Mouse (Mus musculus) gastrocnemius, adult 2 months (tissue): ENCODE data around the gene Sdk1. TPM values are rescaled to one million over a fixed set of nuclear protein-coding genes. Genes with fewer than 3 reads are reported as not detected.

Experiments
- DNase-seq: peaks from one replicate; pipeline ENCODE4 v3.0.0; 2022
- H3K27ac ChIP-seq: fragments of 200-600 bp; 2 replicates; pipeline ENCODE4 v1.8.1; 2022; ENCODE audit warnings: mild to moderate bottlenecking
- H3K4me3 ChIP-seq: fragments of 200-600 bp; 2 replicates; pipeline ENCODE4 v1.8.1; 2022; ENCODE audit warnings: mild to moderate bottlenecking, moderate library complexity
- CTCF ChIP-seq: fragments of 200-600 bp; IDR thresholded peaks from 2 replicates; pipeline ENCODE4 v1.8.1; 2022; ENCODE audit warnings: antibody characterized with exemption, mild to moderate bottlenecking, moderate library complexity
- intact Hi-C: fragments of 180-260 bp; cut with DNase I; formaldehyde crosslinking; loops from one replicate; pipeline ENCODE4 v1.15.1; 2025
- total RNA-seq, 2 experiments: library from RNA; stranded (reverse); gene quantifications; 2 replicates each; pipeline ENCODE4 v1.2.3; 2021

The Sdk1 gene
- total RNA-seq, 2 experiments from 2014 or later: 0.82 to 1.5 TPM

GRCm38 (mm10) chr5:141783516-141783915 lies 542.2 kb downstream of the Sdk1 start:
- intact Hi-C loops: no loop called here
- no peak overlapping the region for H3K4me3 ChIP-seq
- H3K27ac ChIP-seq: no peak overlapping the region
- no peak for TF ChIP-seq CTCF
- DNase-seq: no peak

GRCm38 (mm10) chr5:141793926-141794325 lies 552.6 kb downstream of the Sdk1 start:
- no peak for TF ChIP-seq CTCF
- no peak overlapping the region for H3K4me3 ChIP-seq
- DNase-seq: no peak
- no peak overlapping the region for H3K27ac ChIP-seq
- intact Hi-C loops: no loop called here

- Histone ChIP-seq H3K4me3 (no peak overlapping the region), H3K27ac (no peak overlapping the region)
- DNase-seq: no peak
- TF ChIP-seq CTCF: no peak
- intact Hi-C loops: no loop called here
These were observed 582.6 kb downstream of the Sdk1 start for GRCm38 (mm10) chr5:141823823-141824330.

GRCm38 (mm10) chr5:141824739-141825379 lies 583.6 kb downstream of the Sdk1 start:
- no peak for TF ChIP-seq CTCF
- DNase-seq: no peak
- Histone ChIP-seq H3K4me3 (no peak overlapping the region), H3K27ac (no peak overlapping the region)
- intact Hi-C loops: no loop called here

- no peak for TF ChIP-seq CTCF
- intact Hi-C loops: no loop called here
- H3K27ac ChIP-seq: no peak overlapping the region
- no peak overlapping the region for H3K4me3 ChIP-seq
- no peak for DNase-seq
These were observed 594.3 kb downstream of the Sdk1 start for GRCm38 (mm10) chr5:141835566-141835965.

- intact Hi-C loops: no loop called here
These were observed 595.7 kb downstream of the Sdk1 start for GRCm38 (mm10) chr5:141836892-141837455.

GRCm38 (mm10) chr5:141844701-141845100 lies 603.4 kb downstream of the Sdk1 start:
- no peak overlapping the region for H3K27ac ChIP-seq
- intact Hi-C loops: no loop called here
- no peak overlapping the region for H3K4me3 ChIP-seq
- DNase-seq: no peak
- no peak for TF ChIP-seq CTCF

More at GRCm38 (mm10) chr5:141836892-141837455, 595.7 kb downstream of the Sdk1 start:
- Histone ChIP-seq H3K4me3 (no peak overlapping the region), H3K27ac (no peak overlapping the region)
- no peak for DNase-seq
- no peak for TF ChIP-seq CTCF

- Histone ChIP-seq H3K4me3 (no peak overlapping the region), H3K27ac (no peak overlapping the region)
- TF ChIP-seq CTCF: no peak
- peak; percentile 61 for DNase-seq
- intact Hi-C loops: no loop called here
These were observed 606.4 kb downstream of the Sdk1 start for GRCm38 (mm10) chr5:141847686-141848085.

GRCm38 (mm10) chr5:141852175-141852574 lies 610.9 kb downstream of the Sdk1 start:
- peak; percentile 34 for DNase-seq
- intact Hi-C loops: no loop called here
- no peak overlapping the region for H3K4me3 ChIP-seq
- no peak for TF ChIP-seq CTCF
- H3K27ac ChIP-seq: no peak overlapping the region

- no peak overlapping the region for H3K4me3 ChIP-seq
- H3K27ac ChIP-seq: no peak overlapping the region
- TF ChIP-seq CTCF: no peak
- intact Hi-C loops: no loop called here
- no peak for DNase-seq
These were observed 615.2 kb downstream of the Sdk1 start for GRCm38 (mm10) chr5:141856447-141856846.

- DNase-seq: no peak
- Histone ChIP-seq H3K27ac (no peak overlapping the region), H3K4me3 (no peak overlapping the region)
- no peak for TF ChIP-seq CTCF
- intact Hi-C loops: no loop called here
These were observed 616.5 kb downstream of the Sdk1 start for GRCm38 (mm10) chr5:141857781-141858180.

GRCm38 (mm10) chr5:141858406-141859160 lies 617.3 kb downstream of the Sdk1 start:
- intact Hi-C loops: no loop called here
- no peak for DNase-seq
- TF ChIP-seq CTCF: no peak
- no peak overlapping the region for H3K4me3 ChIP-seq
- H3K27ac ChIP-seq: no peak overlapping the region

- no peak for DNase-seq
- Histone ChIP-seq H3K4me3 (no peak overlapping the region), H3K27ac (no peak overlapping the region)
- intact Hi-C loops: no loop called here
- no peak for TF ChIP-seq CTCF
These were observed 624.8 kb downstream of the Sdk1 start for GRCm38 (mm10) chr5:141866042-141866441.
